Mouse (Mus musculus) embryonic facial prominence, embryonic 12.5 days (tissue): Measurements from ENCODE around the gene Mettl4. TPM values are rescaled to one million over a fixed set of nuclear protein-coding genes. Genes with fewer than 3 reads are reported as not detected.

Source experiments
- ATAC-seq: fragments of 200-750 bp; cut with Nextera tagmentation; 2 replicates; pipeline ENCODE4 v1.8.0; 2017; ENCODE audit not compliant: insufficient number of reproducible peaks, insufficient read depth, low FRiP score, low TSS enrichment
- H3K27ac ChIP-seq: fragments of 300-500 bp; sonication (generic); 2 replicates; pipeline ENCODE4 v1.5.1; 2016; ENCODE audit warnings: mild to moderate bottlenecking
- H3K27me3 ChIP-seq: fragments of 300-500 bp; sonication (generic); 2 replicates; pipeline ENCODE4 v1.6.1; 2016; ENCODE audit warnings: mild to moderate bottlenecking, moderate library complexity
- H3K36me3 ChIP-seq: fragments of 300-500 bp; sonication (generic); 2 replicates; pipeline ENCODE4 v1.6.1; 2016; ENCODE audit warnings: mild to moderate bottlenecking
- H3K4me1 ChIP-seq: fragments of 300-500 bp; sonication (generic); 2 replicates; pipeline ENCODE4 v1.6.1; 2016
- H3K4me2 ChIP-seq: fragments of 300-500 bp; sonication (generic); replicated peaks from 2 replicates; pipeline ENCODE4 v1.6.1; 2016; ENCODE audit warnings: mild to moderate bottlenecking, moderate library complexity
- H3K4me3 ChIP-seq: fragments of 300-500 bp; sonication (generic); 2 replicates; pipeline ENCODE4 v1.5.1; 2016; ENCODE audit warnings: mild to moderate bottlenecking
- H3K9ac ChIP-seq: fragments of 300-500 bp; sonication (generic); 2 replicates; pipeline ENCODE4 v1.6.1; 2016; ENCODE audit warnings: mild to moderate bottlenecking, moderate library complexity
- H3K9me3 ChIP-seq: fragments of 300-500 bp; sonication (generic); 2 replicates; pipeline ENCODE4 v1.6.1; 2016; ENCODE audit warnings: mild to moderate bottlenecking, moderate library complexity
- WGBS: fragments of 180-500 bp; shearing (Covaris S2); methylation state at CpG from one replicate; pipeline ENCODE4 v1.1.7; 2016; 5-methylcytosine and 5-hydroxymethylcytosine counted together
- polyA plus RNA-seq: library from polyadenylated mRNA; unstranded; fragments of >200 nt; fragmentation: Nextera tagmentation; extraction: Ambion mirVana; gene quantifications from 2 replicates; pipeline ENCODE4 v1.2.1, GENCODE M21; 2016

Gene Mettl4
- polyA plus RNA-seq, 1 experiment from 2014 or later: 27.4 TPM

GRCm38 (mm10) chr17:94673515-94674317 is 76.1 kb downstream of the Mettl4 start:
- H3K27ac ChIP-seq: no peak overlapping the region
- 85% methylated on average over 6 of the region's 6 CpGs for WGBS
- H3K9ac ChIP-seq: no peak overlapping the region
- H3K36me3 ChIP-seq: no peaks in the 10 kb centered on the region
- no peaks in the 10 kb centered on the region for H3K9me3 ChIP-seq
- H3K4me2 ChIP-seq: no peak overlapping the region
- no peaks in the 10 kb centered on the region for H3K4me1 ChIP-seq
- H3K27me3 ChIP-seq: no peaks in the 10 kb centered on the region
- ATAC-seq: no peak
- H3K4me3 ChIP-seq: no peak overlapping the region
